Mouse (Mus musculus) spleen, adult 18-20 months (tissue): ENCODE measurements around the gene Mars.
A peak's percentile ranks its signal among the peaks of the same experiment; 100 is the strongest.
"Not testable (repeated sequence)": the region's sequence is repeated elsewhere in the genome, so short reads cannot be mapped to it uniquely, and the experiment has no call there.

ENCODE experiments used
- DNase-seq, 2 experiments: peaks; one replicate each; pipeline ENCODE4 v3.0.0; 2022; ENCODE audit warnings: mixed read lengths in 2 of 2

The Mars gene

DNA sequence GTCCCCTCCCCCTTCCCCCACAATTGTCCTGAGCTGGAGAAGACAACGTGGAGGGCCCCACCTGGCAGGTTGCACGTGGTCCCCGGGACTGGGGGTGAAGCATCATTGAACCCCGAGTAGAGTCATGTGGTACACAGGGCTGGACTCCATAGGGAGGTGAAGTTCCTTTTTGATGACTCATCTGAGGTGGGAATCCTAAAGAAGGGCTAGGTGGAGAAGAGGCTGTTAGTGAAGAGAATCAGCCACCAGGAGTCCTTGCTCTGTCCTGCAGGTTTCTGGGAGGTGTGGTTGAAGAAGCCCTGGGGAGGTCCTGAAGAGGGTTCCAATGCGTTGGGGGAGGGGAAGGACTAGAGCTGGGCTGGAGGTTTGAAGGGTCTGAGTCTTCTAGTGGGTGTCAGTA, 25.4 kb upstream of the Mars start:
- no peak for DNase-seq

DNA sequence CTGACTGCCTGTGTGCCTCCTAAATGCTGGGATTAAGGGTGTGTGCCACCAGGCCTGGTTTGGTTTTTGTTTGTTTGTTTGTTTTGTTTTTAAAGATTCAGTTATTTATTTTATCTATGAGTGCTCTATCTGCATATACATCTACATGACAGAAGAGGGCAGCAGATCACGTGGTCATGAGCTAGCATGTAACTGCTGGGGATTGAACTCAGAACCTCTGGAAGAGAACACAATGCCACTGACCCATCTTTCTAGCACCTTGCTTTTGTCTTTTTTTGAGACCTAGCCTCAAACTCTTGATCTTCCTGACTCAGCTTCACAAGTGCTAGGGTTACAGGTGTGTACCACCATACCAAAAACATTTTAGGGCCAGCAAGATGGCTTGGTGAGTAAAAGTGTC, 23.7 kb upstream of the Mars start:
- no peak for DNase-seq

DNA sequence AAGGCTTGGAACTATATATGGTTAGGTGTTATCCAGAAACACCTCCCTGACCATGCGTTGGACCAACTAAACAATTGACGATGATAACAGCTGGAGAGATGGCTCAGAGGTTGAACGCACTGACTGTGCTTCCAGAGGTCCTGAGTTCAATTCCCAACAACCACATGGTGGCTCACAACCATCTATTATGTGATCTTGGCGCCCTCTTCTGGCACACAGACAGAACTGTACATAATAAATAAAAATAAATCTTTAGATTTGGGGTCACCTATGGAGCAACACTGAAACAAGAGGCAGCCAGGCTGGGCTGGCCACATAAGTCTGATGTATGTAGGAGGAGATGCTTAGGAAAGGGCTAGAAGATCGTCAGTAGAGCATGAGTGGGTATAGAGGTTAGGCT, 21.6 kb upstream of the Mars start:
- no peak for DNase-seq

DNA sequence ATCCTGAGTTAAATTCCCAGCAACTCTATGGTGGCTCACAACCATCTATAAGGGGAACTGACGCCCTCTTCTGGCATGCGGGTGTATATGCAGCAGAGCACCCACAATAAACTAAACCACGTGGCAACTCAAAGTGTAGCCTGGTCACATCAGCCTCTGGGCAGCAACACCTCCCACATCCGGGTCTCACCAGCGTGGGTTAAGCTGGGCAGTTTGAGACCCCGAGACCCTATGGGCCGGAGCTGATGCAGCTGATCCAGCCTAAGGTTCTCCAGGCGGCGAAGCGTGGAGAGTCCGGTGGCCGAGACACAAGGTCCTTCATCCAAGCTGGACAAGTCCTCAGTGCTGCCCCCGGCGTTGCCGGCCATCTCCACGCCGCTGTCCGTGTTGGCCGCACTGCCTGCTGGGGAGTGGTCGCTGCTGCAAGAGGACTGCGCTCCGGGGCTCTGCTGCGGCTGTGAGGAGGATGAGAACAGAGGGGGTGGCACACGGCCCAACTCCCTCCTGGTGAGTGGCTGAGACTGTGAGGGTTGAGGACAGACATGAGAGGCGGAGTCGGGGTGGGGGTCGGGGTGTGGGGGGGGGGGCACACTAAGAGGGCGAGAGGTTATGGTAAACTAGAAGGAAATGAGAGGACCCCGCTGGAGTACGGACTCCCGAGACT, 20.8 kb upstream of the Mars start:
- DNase-seq = no peak

- DNase-seq = no peak
Observed at GRCm38 (mm10) chr10:127330212-127330611, 18.6 kb upstream of the Mars start.

GRCm38 (mm10) chr10:127327461-127328145, 16.0 kb upstream of the Mars start:
- DNase-seq = no peak

DNA sequence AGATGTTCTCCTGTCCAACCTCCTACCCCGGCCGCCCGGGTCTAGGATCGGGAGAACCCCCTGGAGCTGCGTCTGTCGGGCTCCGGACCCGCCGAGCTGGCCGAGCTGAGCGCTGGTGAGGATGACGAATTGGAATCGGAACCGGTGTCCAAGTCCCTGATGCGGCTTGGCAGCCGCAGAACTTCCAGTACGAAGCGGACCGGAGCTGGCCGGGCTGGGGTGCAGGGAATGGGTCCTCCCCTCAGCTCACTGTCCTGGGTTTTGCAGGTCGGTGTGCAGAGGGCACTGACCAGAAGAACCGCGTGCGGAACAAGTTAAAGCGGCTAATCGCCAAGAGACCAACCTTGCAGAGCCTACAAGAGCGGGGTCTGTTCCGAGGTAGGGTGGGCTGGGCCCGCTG, 15.2 kb upstream of the Mars start:
- no peak for DNase-seq

DNA sequence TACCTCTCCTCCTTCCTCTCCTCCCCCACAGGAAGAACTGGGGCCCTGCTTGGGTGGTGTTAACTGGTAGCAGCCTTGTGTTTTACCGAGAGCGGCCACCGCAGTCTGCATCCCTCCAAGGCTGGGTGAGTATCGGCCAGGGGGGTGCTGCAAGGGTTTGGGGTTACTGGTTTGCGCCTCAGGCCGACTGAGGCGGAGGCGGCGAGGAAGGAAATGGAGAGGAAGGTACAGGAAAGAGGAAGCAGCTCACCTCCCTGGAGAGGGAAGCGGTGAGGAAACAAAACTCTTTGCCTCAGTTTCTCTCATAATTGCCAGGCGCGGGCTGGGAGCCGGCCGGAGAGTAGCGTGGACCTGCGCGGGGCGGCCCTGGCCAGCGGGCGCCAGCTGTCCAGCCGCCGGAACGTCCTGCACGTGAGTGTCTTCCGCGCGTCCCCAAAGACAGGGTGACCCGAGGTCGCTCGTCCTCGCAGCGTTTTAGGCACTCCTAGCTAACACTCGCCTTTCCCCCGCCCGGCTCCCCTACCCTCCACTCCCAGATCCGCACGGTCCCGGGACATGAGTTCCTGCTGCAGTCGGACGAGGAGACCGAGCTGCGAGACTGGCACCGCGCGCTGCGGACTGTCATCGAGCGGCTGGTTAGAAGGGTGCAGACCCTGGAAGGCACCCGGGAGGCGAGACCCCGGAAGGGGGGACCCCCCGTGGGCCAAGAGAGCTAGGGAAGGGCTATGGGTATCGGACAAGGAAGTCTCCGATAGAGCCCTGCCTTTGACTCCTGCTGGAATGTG, 14.6 kb upstream of the Mars start:
- peak in 1 of 2 experiments; percentile 38 for DNase-seq

- no peak for DNase-seq
Observed at GRCm38 (mm10) chr10:127325454-127326016, 13.9 kb upstream of the Mars start.

- DNase-seq = peak; percentile 75 to 80
Observed at GRCm38 (mm10) chr10:127324495-127324894, 12.9 kb upstream of the Mars start.

- DNase-seq = peak; percentile 71 to 73
Observed at GRCm38 (mm10) chr10:127323131-127323855, 11.7 kb upstream of the Mars start.

GRCm38 (mm10) chr10:127322669-127323068, 11.1 kb upstream of the Mars start:
- no peak for DNase-seq

- DNase-seq = peak in 1 of 2 experiments; percentile 40
Observed at GRCm38 (mm10) chr10:127322178-127322577, 10.6 kb upstream of the Mars start.

DNA sequence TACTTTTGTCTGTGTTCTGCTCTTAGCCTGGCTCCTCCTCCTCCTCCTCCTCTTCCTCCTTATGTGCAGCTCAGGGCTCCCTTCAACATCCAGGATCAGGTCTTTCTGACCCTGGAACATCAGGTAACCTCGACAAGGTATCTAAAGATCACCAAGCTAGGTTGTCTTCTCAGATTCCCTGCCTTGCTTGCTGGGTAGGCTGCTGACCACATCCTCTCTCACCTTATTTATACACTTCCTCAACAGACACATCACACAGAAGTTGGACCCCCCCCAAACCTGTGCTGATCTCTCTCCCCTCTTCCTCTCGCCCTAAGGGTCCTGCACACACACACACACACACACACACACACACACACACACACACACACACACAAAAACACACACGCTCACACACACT, 10.0 kb upstream of the Mars start, which contains the start of gene Arhgap9:
TSS of gene Arhgap9 (plus strand) at position 344 of the 400 bp plus-strand sequence.
- DNase-seq = peak in 1 of 2 experiments; percentile 35

DNA sequence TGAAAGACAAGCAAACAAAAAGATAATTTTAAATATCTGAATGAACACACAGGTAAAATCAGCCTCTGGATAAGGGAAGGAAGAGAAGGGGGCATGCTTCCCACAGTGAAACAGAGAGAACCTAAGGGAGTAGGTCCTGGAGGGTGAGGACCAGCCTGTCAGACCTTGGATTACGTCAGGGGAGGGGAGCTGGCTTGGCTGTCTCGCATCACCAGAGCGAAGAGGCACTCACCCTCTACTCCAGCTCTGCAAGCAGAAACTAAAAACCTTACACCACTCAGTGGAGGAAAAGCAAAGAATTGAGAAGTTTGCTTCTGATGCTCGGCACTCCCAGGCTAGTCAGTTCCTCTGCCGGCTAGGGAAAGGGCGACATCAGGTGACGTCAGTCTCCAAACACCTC, 8.4 kb upstream of the Mars start:
- DNase-seq = no peak

- DNase-seq = no peak
Observed at GRCm38 (mm10) chr10:127318009-127318408, 6.4 kb upstream of the Mars start.

- no peak for DNase-seq
Observed at GRCm38 (mm10) chr10:127317277-127317676, 5.7 kb upstream of the Mars start.

DNA sequence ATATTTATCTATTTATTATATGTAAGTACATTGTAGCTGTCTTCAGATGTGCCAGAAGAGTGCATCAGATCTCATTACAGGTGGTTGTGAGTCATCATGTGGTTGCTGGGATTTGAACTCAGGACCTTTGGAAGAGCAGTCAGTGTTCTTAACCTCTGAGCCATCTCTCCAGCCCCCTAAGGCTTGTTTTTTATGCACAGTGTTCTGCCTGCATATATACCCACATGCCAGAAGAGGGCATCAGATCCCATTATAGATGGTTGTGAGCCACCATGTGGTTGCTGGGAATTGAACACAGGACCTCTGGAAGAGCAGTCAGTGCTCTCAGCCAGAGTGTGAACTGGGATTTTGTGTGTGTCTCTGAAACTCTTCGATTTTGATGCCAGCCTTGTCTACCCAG, 3.4 kb upstream of the Mars start:
- DNase-seq = not testable (repeated sequence)

- not testable (repeated sequence) for DNase-seq
Observed at GRCm38 (mm10) chr10:127313516-127313915, 1.9 kb upstream of the Mars start.

GRCm38 (mm10) chr10:127312858-127313257, 1.3 kb upstream of the Mars start:
- no peak for DNase-seq

DNA sequence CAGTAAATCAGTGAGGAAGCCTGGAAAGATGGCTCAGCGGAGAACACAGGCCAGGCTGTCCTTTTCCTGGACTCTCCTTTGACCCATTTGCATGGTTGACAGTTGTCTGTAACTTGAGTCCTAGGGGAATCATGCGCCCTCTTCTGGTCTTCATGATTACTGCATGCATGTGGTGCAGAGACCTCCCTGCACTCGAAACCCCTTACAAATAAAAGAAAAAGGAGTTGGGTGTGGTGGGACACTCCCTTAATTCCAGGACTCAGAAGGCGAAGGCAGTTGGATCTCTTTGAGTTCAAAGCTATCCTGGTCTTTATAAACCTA, 730 bp upstream of the Mars start:
- DNase-seq = peak; percentile 56 to 76

GRCm38 (mm10) chr10:127310523-127311475, 787 bp downstream of the Mars start:
- no peak for DNase-seq
